Mouse (Mus musculus): ENCODE data around the gene Higd1a.

GRCm38 (mm10) chr9:121819073-121819770 is 38.9 kb downstream of the Higd1a start:
- TF ChIP-seq CTCF (IDR thresholded peaks at IDR 0.05; ENCODE audit: low read depth, low read length) (no peak), POLR2A (IDR thresholded peaks at IDR 0.05; ENCODE audit: extremely low read depth, insufficient read depth, low read length) (no peak)
